Mouse (Mus musculus) brain, embryonic 14.5 days (tissue): Measurements from ENCODE around the gene Gm11596. TPM values are rescaled to one million over a fixed set of nuclear protein-coding genes. Genes with fewer than 3 reads are reported as not detected.
"Not testable (repeated sequence)": the region's sequence is repeated elsewhere in the genome, so short reads cannot be mapped to it uniquely, and the experiment has no call there.

Experiments
- DNase-seq: peaks from one replicate; pipeline ENCODE4 v3.0.0-alpha.2; 2011; ENCODE audit warnings: low read depth
- CTCF ChIP-seq: fragments of 200-500 bp; IDR thresholded peaks from 2 replicates; pipeline ENCODE4 v1.5.1; 2012; ENCODE audit warnings: inconsistent platforms, mild to moderate bottlenecking, moderate library complexity, borderline replicate concordance; ENCODE audit not compliant: insufficient read depth, insufficient read length; ENCODE audit errors: extremely low read depth
- POLR2A ChIP-seq: fragments of 200-500 bp; IDR thresholded peaks from 2 replicates; pipeline ENCODE4 v1.6.1; 2012; ENCODE audit warnings: mild to moderate bottlenecking, inconsistent platforms, borderline replicate concordance; ENCODE audit not compliant: poor library complexity, insufficient read depth, insufficient read length, severe bottlenecking; ENCODE audit errors: extremely low read depth
- polyA plus RNA-seq: library from polyadenylated mRNA; depleted of rRNA; stranded (reverse); fragments of >200 nt; gene quantifications from 2 replicates; pipeline ENCODE4 v1.2.3, GENCODE M21; 2012; rRNA removed

Gm11596 gene
- not detected in 2 replicates for polyA plus RNA-seq

- TF ChIP-seq CTCF: no peak
- TF ChIP-seq POLR2A: no peak
- DNase-seq: no peak
Observed at GRCm38 (mm10) chr11:99793367-99793766, at the start of gene Gm11596. TSS of gene Gm11596 (minus strand) at chr11:99793467.

GRCm38 (mm10) chr11:99842185-99842584, 48.9 kb upstream of the Gm11596 start:
- peak; percentile 50 for DNase-seq
- no peak for TF ChIP-seq CTCF
- no peak for TF ChIP-seq POLR2A

DNA sequence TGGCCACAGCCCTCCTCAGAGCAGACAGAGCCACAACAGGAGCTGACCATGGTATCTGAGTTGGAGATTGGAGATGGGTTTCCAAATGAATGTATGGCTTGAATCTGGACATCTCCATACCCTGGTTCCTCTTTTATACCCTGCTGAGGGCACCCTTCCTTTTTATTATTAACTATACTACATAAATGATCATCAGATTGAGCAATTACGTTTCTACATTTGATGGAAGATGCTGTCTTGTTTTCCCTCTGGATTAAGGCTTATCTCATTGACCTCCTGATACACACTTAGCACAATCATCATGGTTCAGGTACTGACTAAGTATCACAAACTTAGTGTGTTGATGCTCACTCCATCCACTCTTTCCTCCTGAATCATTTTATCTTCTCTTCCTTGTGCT, 44.7 kb upstream of the Gm11596 start, which contains the start of gene 2300003K06Rik:
Gene 2300003K06Rik (minus strand): TSS at position 101 of the 400 bp plus-strand sequence.
- no peak for DNase-seq
- TF ChIP-seq POLR2A (no peak), CTCF (no peak)

GRCm38 (mm10) chr11:99815566-99815965, 22.3 kb upstream of the Gm11596 start, which contains the start of gene Gm11564:
TSS of gene Gm11564 (minus strand) at chr11:99815666.
- not testable (repeated sequence) for DNase-seq

DNA sequence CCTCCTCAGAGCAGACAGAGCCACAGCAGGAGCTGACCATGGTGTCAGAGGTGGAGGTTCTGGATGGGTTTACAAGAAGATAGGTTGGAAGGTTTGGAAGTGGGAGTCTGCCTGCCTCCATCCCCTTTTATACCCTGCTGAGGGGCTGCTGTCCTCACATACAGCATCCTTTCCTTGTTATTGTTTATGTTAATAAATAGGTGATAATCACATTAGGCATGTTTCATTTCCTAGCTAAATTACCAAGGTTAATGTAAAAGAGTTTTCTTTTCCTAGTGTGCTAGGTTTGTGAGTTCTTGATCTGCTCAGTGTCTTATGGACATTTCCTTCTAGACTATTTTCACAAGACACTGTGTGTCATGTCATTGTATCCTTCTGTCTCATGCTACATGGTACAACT, 16.5 kb upstream of the Gm11596 start, which contains the start of gene Krtap4-13:
Gene Krtap4-13 (minus strand): TSS at position 101 of the 400 bp plus-strand sequence.
- not testable (repeated sequence) for DNase-seq

GRCm38 (mm10) chr11:99804346-99804745, 11.1 kb upstream of the Gm11596 start, which contains the start of gene Gm11554:
TSS of gene Gm11554 (minus strand) at chr11:99804446.
- not testable (repeated sequence) for DNase-seq

GRCm38 (mm10) chr11:99798832-99799231, 5.6 kb upstream of the Gm11596 start, which contains the start of gene Gm11569:
TSS of gene Gm11569 (minus strand) at chr11:99798932.
- DNase-seq: not testable (repeated sequence)

- not testable (repeated sequence) for DNase-seq
Observed at GRCm38 (mm10) chr11:99784900-99785299, 8.4 kb downstream of the Gm11596 start, which contains the start of gene Krtap4-9. TSS of gene Krtap4-9 (plus strand) at chr11:99785200.

- DNase-seq: no peak
- no peak for TF ChIP-seq CTCF
- TF ChIP-seq POLR2A: no peak
Observed at GRCm38 (mm10) chr11:99780604-99781003, 12.7 kb downstream of the Gm11596 start, which contains the start of gene Krtap4-8. TSS of gene Krtap4-8 (minus strand) at chr11:99780704.

DNA sequence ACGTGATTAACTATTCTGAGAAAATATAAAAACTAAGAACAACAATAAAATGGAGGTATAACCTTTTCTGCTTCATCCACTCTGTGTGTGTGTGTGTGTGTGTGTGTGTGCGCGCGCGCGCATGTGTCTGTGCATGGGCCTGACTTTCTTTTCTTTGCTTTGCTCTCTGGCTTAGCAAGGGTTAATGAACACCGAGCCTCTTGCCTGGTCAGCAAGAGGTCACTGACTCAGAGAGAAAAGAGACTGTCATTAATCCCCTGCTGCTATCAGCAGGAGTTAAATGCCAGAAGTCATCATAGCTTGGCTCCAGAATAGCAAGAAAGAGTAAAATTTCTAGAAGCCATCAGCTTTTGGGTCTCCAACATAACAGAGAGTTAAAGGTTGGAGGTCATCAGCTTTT, 14.9 kb downstream of the Gm11596 start:
- no peak for DNase-seq
- TF ChIP-seq POLR2A (no peak), CTCF (no peak)

DNA sequence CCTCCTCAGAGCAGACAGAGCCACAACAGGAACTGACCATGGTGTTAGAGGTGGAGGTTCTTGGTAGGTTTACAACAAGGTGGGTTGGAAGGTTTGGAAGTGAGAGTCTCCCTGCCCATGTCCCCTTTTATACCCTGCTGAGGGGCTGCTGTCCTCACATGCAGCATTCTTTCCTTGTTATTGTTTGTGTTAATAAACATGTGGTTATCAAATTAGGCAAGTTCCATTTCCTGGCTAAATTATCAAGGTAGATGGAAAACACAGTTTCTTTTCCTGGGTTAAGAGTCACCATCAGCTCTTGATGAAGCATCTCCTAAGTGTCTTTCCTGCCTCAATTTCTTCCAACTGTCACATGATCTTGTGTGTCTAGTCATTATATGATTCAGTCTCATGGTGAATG, 20.5 kb downstream of the Gm11596 start, which contains the start of gene Gm11595:
Gene Gm11595 (minus strand): TSS at position 101 of the 400 bp plus-strand sequence.
- not testable (repeated sequence) for DNase-seq

GRCm38 (mm10) chr11:99768410-99768809, 24.9 kb downstream of the Gm11596 start:
- no peak for DNase-seq
- TF ChIP-seq POLR2A (no peak), CTCF (no peak)

DNA sequence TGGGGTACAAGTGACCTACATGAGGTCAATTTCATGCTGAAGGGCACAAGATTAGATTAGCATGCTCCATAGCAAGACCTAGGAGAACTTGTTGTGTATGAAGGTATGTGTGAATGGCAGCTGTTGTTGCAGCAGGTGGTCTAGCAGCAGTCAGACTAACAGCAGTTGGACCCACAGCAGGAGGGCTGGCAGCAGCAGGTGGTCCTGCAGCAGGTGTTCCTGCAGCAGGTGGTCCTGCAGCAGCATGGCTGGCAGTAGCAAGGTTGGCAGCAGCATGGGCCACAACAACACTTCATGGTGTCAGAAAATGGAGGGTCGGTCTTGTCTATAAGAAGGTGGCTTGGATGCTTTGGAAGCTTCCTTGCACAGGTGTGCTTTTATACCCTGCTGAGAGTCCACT, 34.4 kb downstream of the Gm11596 start:
- DNase-seq: no peak
- no peak for TF ChIP-seq POLR2A
- no peak for TF ChIP-seq CTCF

GRCm38 (mm10) chr11:99743985-99744384, 49.3 kb downstream of the Gm11596 start:
- TF ChIP-seq POLR2A (no peak), CTCF (no peak)
- no peak for DNase-seq

Other genes with a start within 250 kb of the Gm11596 start
- not detected in 2 replicates for gene Krtap3-3, start 242.6 kb downstream of the Gm11596 start, polyA plus RNA-seq
- not detected in 2 replicates for gene Krtap3-2, start 236.6 kb downstream of the Gm11596 start, polyA plus RNA-seq
- gene Gm11939, start 234.0 kb downstream of the Gm11596 start, polyA plus RNA-seq: not detected in 2 replicates
- not detected in 2 replicates for gene Krtap3-1, start 226.8 kb downstream of the Gm11596 start, polyA plus RNA-seq
- not detected in 2 replicates for gene Krtap1-5, start 212.5 kb downstream of the Gm11596 start, polyA plus RNA-seq
- gene Krtap1-4, start 209.8 kb downstream of the Gm11596 start, polyA plus RNA-seq: not detected in 2 replicates
- gene Krtap1-3, start 202.1 kb downstream of the Gm11596 start, polyA plus RNA-seq: not detected in 2 replicates
- not detected in 2 replicates for gene Krtap9-3, start 195.4 kb downstream of the Gm11596 start, polyA plus RNA-seq
- not detected in 2 replicates for gene Gm11938, start 190.2 kb downstream of the Gm11596 start, polyA plus RNA-seq
- not detected in 2 replicates for gene Gm11937, start 183.3 kb downstream of the Gm11596 start, polyA plus RNA-seq
- not detected in 2 replicates for gene Krtap2-4, start 178.6 kb downstream of the Gm11596 start, polyA plus RNA-seq
- gene Gm11562, start 173.0 kb downstream of the Gm11596 start, polyA plus RNA-seq: not detected in 2 replicates
- not detected in 2 replicates for gene Krtap4-1, start 165.2 kb downstream of the Gm11596 start, polyA plus RNA-seq
- gene Krtap4-2, start 158.4 kb downstream of the Gm11596 start, polyA plus RNA-seq: not detected in 2 replicates
- gene Krtap4-7, start 149.4 kb downstream of the Gm11596 start, polyA plus RNA-seq: not detected in 2 replicates
- not detected in 2 replicates for gene Gm11555, start 143.2 kb downstream of the Gm11596 start, polyA plus RNA-seq
- not detected in 2 replicates for gene Gm11563, start 134.5 kb downstream of the Gm11596 start, polyA plus RNA-seq
- gene Krtap4-6, start 127.5 kb downstream of the Gm11596 start, polyA plus RNA-seq: not detected in 2 replicates
- gene Gm14190, start 102.7 kb downstream of the Gm11596 start, polyA plus RNA-seq: not detected in 2 replicates
- gene Gm14180, start 59.2 kb downstream of the Gm11596 start, polyA plus RNA-seq: not detected in 2 replicates
- not detected in 2 replicates for gene Gm11595, start 20.6 kb downstream of the Gm11596 start, polyA plus RNA-seq
- gene Krtap4-8, start 12.8 kb downstream of the Gm11596 start, polyA plus RNA-seq: not detected in 2 replicates
- gene Krtap4-9, start 8.3 kb downstream of the Gm11596 start, polyA plus RNA-seq: not detected in 2 replicates
- gene Gm11569, start 5.5 kb upstream of the Gm11596 start, polyA plus RNA-seq: not detected in 2 replicates
- gene Gm11554, start 11.0 kb upstream of the Gm11596 start, polyA plus RNA-seq: not detected in 2 replicates
- gene Krtap4-13, start 16.4 kb upstream of the Gm11596 start, polyA plus RNA-seq: not detected in 2 replicates
- gene Gm11564, start 22.2 kb upstream of the Gm11596 start, polyA plus RNA-seq: not detected in 2 replicates
- gene 2300003K06Rik, start 44.6 kb upstream of the Gm11596 start, polyA plus RNA-seq: not detected in 2 replicates
- not detected in 2 replicates for gene Krtap4-16, start 58.1 kb upstream of the Gm11596 start, polyA plus RNA-seq
- not detected in 2 replicates for gene Gm11568, start 64.5 kb upstream of the Gm11596 start, polyA plus RNA-seq
- not detected in 2 replicates for gene Gm11559, start 71.0 kb upstream of the Gm11596 start, polyA plus RNA-seq
- not detected in 2 replicates for gene Krtap9-1, start 79.9 kb upstream of the Gm11596 start, polyA plus RNA-seq
- gene Gm11567, start 85.7 kb upstream of the Gm11596 start, polyA plus RNA-seq: not detected in 2 replicates
- not detected in 2 replicates for gene Krtap31-1, start 114.5 kb upstream of the Gm11596 start, polyA plus RNA-seq
- gene Gm11565, start 121.3 kb upstream of the Gm11596 start, polyA plus RNA-seq: not detected in 2 replicates
- not detected in 2 replicates for gene Krtap31-2, start 142.8 kb upstream of the Gm11596 start, polyA plus RNA-seq
- gene Krtap9-5, start 155.0 kb upstream of the Gm11596 start, polyA plus RNA-seq: not detected in 2 replicates
- gene Krtap29-1, start 185.6 kb upstream of the Gm11596 start, polyA plus RNA-seq: not detected in 2 replicates
- 0.04 TPM in 1 of 2 replicates, not detected in the other for gene Krtap16-1, start 193.1 kb upstream of the Gm11596 start, polyA plus RNA-seq
- gene Krtap17-1, start 200.5 kb upstream of the Gm11596 start, polyA plus RNA-seq: 0.19 and 0.27 TPM in 2 replicates
- gene Krt33a, start 222.7 kb upstream of the Gm11596 start, polyA plus RNA-seq: not detected in 2 replicates
- gene Krt33b, start 236.4 kb upstream of the Gm11596 start, polyA plus RNA-seq: 0.04 TPM in 1 of 2 replicates, not detected in the other
- gene Krt34, start 248.1 kb upstream of the Gm11596 start, polyA plus RNA-seq: not detected in 2 replicates